Mouse (Mus musculus) megakaryocyte, embryonic 14.5 days (primary cell): ENCODE data around the gene Cmtr1.

Experiments used
- FLI1 ChIP-seq: IDR thresholded peaks from 2 replicates; pipeline ENCODE4 v1.6.1; 2012; ENCODE audit warnings: low read length, inconsistent platforms, mixed read lengths
- GATA1 ChIP-seq: IDR thresholded peaks from 3 replicates; pipeline ENCODE4 v1.6.1; 2012; ENCODE audit warnings: mixed read lengths, low read length, inconsistent platforms, borderline replicate concordance

- no peak for TF ChIP-seq GATA1
- TF ChIP-seq FLI1, result no peak
Observed at GRCm38 (mm10) chr17:29632312-29632711, 28.1 kb upstream of the Cmtr1 start.
